Comparison of ENCODE assay signal across 7 mouse cellular contexts in genomic region chr16:91372577-91373472, GRCm38 (mm10). TPM values are rescaled to one million over a fixed set of nuclear protein-coding genes. Genes with fewer than 3 reads are reported as not detected.
DNase-seq lines count a peak whose midpoint lies in the region; ATAC-seq lines count a peak whose summit lies in the region.

Gene Ifnar2, plus strand, starts transcription at chr16:91372783.

- ATAC-seq in granulocyte monocyte progenitor cell, adult 5-6 weeks (replicated peaks; ENCODE audit: poor library complexity, severe bottlenecking): peak; percentile 85
- peak; percentile 85 for ATAC-seq in limb, embryonic 11.5 days (ENCODE audit: insufficient number of reproducible peaks, low FRiP score, low TSS enrichment, low read depth)
- peak; percentile 98 for ATAC-seq in midbrain, embryonic 13.5 days

- H3K9me3 ChIP-seq in embryonic facial prominence, embryonic 10.5 days: 0 out of 2 replicates have a peak, but pooled peaks cover 2% of the 10 kb centered on the region
- no peaks in the 10 kb centered on the region for H3K9me3 ChIP-seq in limb, embryonic 11.5 days (ENCODE audit: control insufficient read depth, low read length)
- H3K9me3 ChIP-seq in midbrain, embryonic 13.5 days: no peaks in the 10 kb centered on the region

- H3K4me3 ChIP-seq in embryonic facial prominence, embryonic 10.5 days: peak within 1 kb of the TSS; percentile 89
- peak within 1 kb of the TSS; percentile 78 for H3K4me3 ChIP-seq in limb, embryonic 11.5 days (ENCODE audit: low read depth, low read length)
- peak within 1 kb of the TSS; percentile 61 for H3K4me3 ChIP-seq in midbrain, embryonic 13.5 days (replicated peaks)

- under 1% methylated on average over 62 of the region's 62 CpGs for WGBS in embryonic facial prominence, embryonic 10.5 days
- under 1% methylated on average over 60 of the region's 62 CpGs for WGBS in limb, embryonic 11.5 days
- WGBS in midbrain, embryonic 13.5 days: under 1% methylated on average over 62 of the region's 62 CpGs

- peak within 1 kb of the TSS; percentile 97 for H3K27ac ChIP-seq in embryonic facial prominence, embryonic 10.5 days (replicated peaks)
- H3K27ac ChIP-seq in limb, embryonic 11.5 days (replicated peaks; ENCODE audit: low read depth, low read length): peak within 1 kb of the TSS; percentile 82
- H3K27ac ChIP-seq in midbrain, embryonic 13.5 days: peak within 1 kb of the TSS; percentile 93

- peak within 1 kb of the TSS; percentile 62 for H3K4me2 ChIP-seq in limb, embryonic 11.5 days (ENCODE audit: low read depth, severe bottlenecking)
- H3K4me2 ChIP-seq in midbrain, embryonic 13.5 days (replicated peaks): peak within 1 kb of the TSS; percentile 68

- peaks cover 23% of the 10 kb centered on the region for H3K4me1 ChIP-seq in embryonic facial prominence, embryonic 10.5 days
- peaks cover 4% of the 10 kb centered on the region; the same call in 1 of the 2 replicates for H3K4me1 ChIP-seq in limb, embryonic 11.5 days (ENCODE audit: control insufficient read depth, insufficient read depth, low read length)
- peaks cover 13% of the 10 kb centered on the region for H3K4me1 ChIP-seq in midbrain, embryonic 13.5 days (replicated peaks)

- H3K36me3 ChIP-seq in embryonic facial prominence, embryonic 10.5 days (replicated peaks): peaks cover 26% of the 10 kb centered on the region
- H3K36me3 ChIP-seq in limb, embryonic 11.5 days (ENCODE audit: control insufficient read depth, insufficient read depth, low read length): no peaks in the 10 kb centered on the region
- H3K36me3 ChIP-seq in midbrain, embryonic 13.5 days: no peaks in the 10 kb centered on the region

- DNase-seq in adrenal gland, postnatal 10 days: peak; percentile 91
- DNase-seq in embryonic facial prominence, embryonic 10.5 days (ENCODE audit: low spot score): peak; percentile 85
- peak; percentile 88 for DNase-seq in kidney, adult 11 months
- peak; percentile 80 for DNase-seq in limb, embryonic 11.5 days (ENCODE audit: low spot score)
- DNase-seq in spleen, adult 18-20 months: peak; percentile 73 to 82

- no peaks in the 10 kb centered on the region for H3K27me3 ChIP-seq in embryonic facial prominence, embryonic 10.5 days (replicated peaks; ENCODE audit: low read depth, poor library complexity, severe bottlenecking)
- no peaks in the 10 kb centered on the region for H3K27me3 ChIP-seq in limb, embryonic 11.5 days (ENCODE audit: control insufficient read depth, insufficient read depth, low read length)
- H3K27me3 ChIP-seq in midbrain, embryonic 13.5 days: no peaks in the 10 kb centered on the region

- H3K9ac ChIP-seq in limb, embryonic 11.5 days (ENCODE audit: low read length): peak within 1 kb of the TSS; percentile 84
- peak within 1 kb of the TSS; percentile 82 for H3K9ac ChIP-seq in midbrain, embryonic 13.5 days (replicated peaks)

RNA-seq across cellular contexts. Expression of gene Ifnar2, which starts in this region (rescaled TPM):
- total RNA-seq in adrenal gland, postnatal 10 days (2021): 10 to 100 TPM; 78.4 TPM
- polyA plus RNA-seq in embryonic facial prominence, embryonic 10.5 days (2016; fragmentation: Nextera tagmentation; extraction: Ambion mirVana): 29.7 and 31.0 TPM in 2 replicates
- 130 and 164 TPM in 2 replicates for total RNA-seq in granulocyte monocyte progenitor cell, adult 5-6 weeks (2014; fragmentation: Nextera tagmentation)
- 115 and 139 TPM in 2 replicates for total RNA-seq in granulocyte monocyte progenitor cell, adult 5-6 weeks (2017)
- polyA plus RNA-seq in limb, embryonic 11.5 days (2014; fragmentation: Nextera tagmentation; extraction: Ambion mirVana): 39.2 and 39.3 TPM in 2 replicates
- 28.3 and 31.6 TPM in 2 replicates for polyA plus RNA-seq in midbrain, embryonic 13.5 days (2015; fragmentation: Nextera tagmentation; extraction: Ambion mirVana)

Comparison
In these comparisons a context has a peak if more than half of its experiments do, and no peak if none do; other contexts are left out.
1. Peak in every context shown above with its lines: DNase-seq, ATAC-seq, H3K4me3 ChIP-seq and H3K27ac ChIP-seq.